Mouse (Mus musculus) midbrain, embryonic 16.5 days (tissue): ENCODE measurements at regions not wholly inside any gene's neighbourhood (a gene's known extent, or its start where the extent isn't known, plus 50 kb on each side); places are given as distances from the start of the nearest gene placed in this dataset.
"Not testable (repeated sequence)": the region's sequence is repeated elsewhere in the genome, so short reads cannot be mapped to it uniquely, and the experiment has no call there.

Source experiments
- ATAC-seq: fragments of 200-750 bp; cut with Nextera tagmentation; 2 replicates; pipeline ENCODE4 v1.8.0; 2017; ENCODE audit warnings: moderate TSS enrichment
- H3K27ac ChIP-seq: fragments of 300-500 bp; sonication (generic); 2 replicates; pipeline ENCODE4 v1.5.1; 2014; ENCODE audit warnings: mild to moderate bottlenecking, low read length, mixed read lengths
- H3K27me3 ChIP-seq: fragments of 300-500 bp; sonication (generic); 2 replicates; pipeline ENCODE4 v1.6.1; 2014; ENCODE audit warnings: low read depth, low read length, mixed read lengths; ENCODE audit not compliant: control insufficient read depth, insufficient read depth
- H3K36me3 ChIP-seq: fragments of 300-500 bp; sonication (generic); 2 replicates; pipeline ENCODE4 v1.6.1; 2014; ENCODE audit warnings: mild to moderate bottlenecking, low read length, moderate library complexity, mixed read lengths; ENCODE audit not compliant: control insufficient read depth, insufficient read depth
- H3K4me1 ChIP-seq: fragments of 300-500 bp; sonication (generic); 2 replicates; pipeline ENCODE4 v1.6.1; 2014; ENCODE audit warnings: mild to moderate bottlenecking, low read length, mixed read lengths; ENCODE audit not compliant: control insufficient read depth, insufficient read depth
- H3K4me2 ChIP-seq: fragments of 300-500 bp; sonication (generic); 2 replicates; pipeline ENCODE4 v1.6.1; 2014; ENCODE audit warnings: mild to moderate bottlenecking, low read length, mixed read lengths
- H3K4me3 ChIP-seq: fragments of 300-500 bp; sonication (generic); 2 replicates; pipeline ENCODE4 v1.5.1; 2014; ENCODE audit warnings: low read depth, mild to moderate bottlenecking, low read length, moderate library complexity, mixed read lengths
- H3K9ac ChIP-seq: fragments of 300-500 bp; sonication (generic); 2 replicates; pipeline ENCODE4 v1.6.1; 2014; ENCODE audit warnings: low read depth, low read length, mixed read lengths
- H3K9me3 ChIP-seq: fragments of 300-500 bp; sonication (generic); replicated peaks from 2 replicates; pipeline ENCODE4 v1.6.1; 2014; ENCODE audit warnings: mild to moderate bottlenecking, low read length, mixed read lengths; ENCODE audit not compliant: control insufficient read depth, poor library complexity, severe bottlenecking
- WGBS: fragments of 180-500 bp; shearing (Covaris S2); extraction: QIAGEN DNeasy Blood & Tissue Kit; methylation state at CpG from one replicate; pipeline ENCODE4 v1.1.7; 2014; 5-methylcytosine and 5-hydroxymethylcytosine counted together

DNA sequence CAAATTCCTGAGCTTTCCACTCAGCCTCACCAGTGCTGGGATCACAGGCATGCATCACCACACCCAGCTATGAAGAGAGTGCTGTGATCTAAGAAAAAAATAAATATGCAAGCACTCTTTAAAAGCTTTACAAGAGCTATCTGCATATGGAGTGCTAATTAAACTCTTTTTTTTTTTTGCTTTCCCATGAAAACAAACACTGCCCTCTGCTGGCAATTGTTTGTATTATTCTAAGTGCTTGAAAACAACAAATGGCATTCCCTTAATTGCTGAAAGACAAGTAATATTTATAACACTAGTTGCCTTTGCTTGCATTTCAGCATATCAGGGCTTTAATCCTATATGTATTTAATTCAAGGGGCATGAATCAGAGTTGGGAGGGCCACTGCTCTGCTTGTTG is 91.8 kb downstream of the 5730507C01Rik start:
- not testable (repeated sequence) for H3K9me3 ChIP-seq, H3K4me1 ChIP-seq, H3K27ac ChIP-seq, H3K9ac ChIP-seq, ATAC-seq, H3K4me3 ChIP-seq, H3K36me3 ChIP-seq, H3K27me3 ChIP-seq, H3K4me2 ChIP-seq

DNA sequence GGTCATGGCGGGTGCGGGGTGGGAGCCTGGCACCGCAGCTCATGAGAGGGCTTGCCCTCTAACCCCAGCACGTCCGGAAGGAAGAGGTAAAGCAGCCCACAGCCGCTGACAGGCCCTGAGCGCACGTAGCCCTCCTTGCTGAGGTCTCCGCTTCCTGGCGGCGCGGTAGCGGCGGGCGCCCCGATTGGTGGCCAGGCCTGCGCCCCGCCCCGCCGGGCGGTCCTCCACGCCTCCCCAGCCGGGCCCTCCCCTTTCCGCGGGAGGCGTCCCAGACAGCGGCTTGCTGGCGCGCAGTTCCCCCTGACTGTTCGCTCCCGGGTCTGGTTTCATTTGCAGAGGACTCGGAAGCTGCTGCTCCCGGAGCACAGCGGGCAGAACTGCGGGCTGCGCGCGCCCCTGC is 95.5 kb downstream of the 5730507C01Rik start:
- WGBS: under 1% methylated on average over 30 of the region's 38 CpGs
- Histone ChIP-seq H3K9ac (peak overlapping the region; percentile 60), H3K4me2 (peak overlapping the region; percentile 52), H3K4me1 (no peaks in the 10 kb centered on the region), H3K4me3 (peak overlapping the region; percentile 52), H3K9me3 (no peaks in the 10 kb centered on the region; the same call in 1 of the 2 replicates), H3K27ac (no peak overlapping the region), H3K27me3 (no peaks in the 10 kb centered on the region), H3K36me3 (no peaks in the 10 kb centered on the region)
- ATAC-seq: peak; percentile 93

GRCm38 (mm10) chr12:18610581-18610980 is 96.3 kb downstream of the 5730507C01Rik start:
- not testable (repeated sequence) for ATAC-seq, H3K27ac ChIP-seq, H3K4me1 ChIP-seq, H3K9me3 ChIP-seq, H3K27me3 ChIP-seq, H3K36me3 ChIP-seq
- WGBS: under 1% methylated on average over 24 of the region's 24 CpGs
- peak overlapping the region; percentile 52 for H3K4me2 ChIP-seq
- peak overlapping the region; percentile 52 for H3K4me3 ChIP-seq
- 0 out of 2 replicates have a peak overlapping the region, but pooled peaks have one; percentile 60 for H3K9ac ChIP-seq
